Mouse (Mus musculus) monocyte, adult 5-6 weeks (primary cell): ENCODE measurements at regions not wholly inside any gene's neighbourhood (a gene's known extent, or its start where the extent isn't known, plus 50 kb on each side); places are given as distances from the start of the nearest gene placed in this dataset.

Experiments
- ATAC-seq: fragments of 153-309, 156-312 bp; replicated peaks from 2 replicates; pipeline ENCODE4 v1.8.0; 2017; ENCODE audit warnings: mild to moderate bottlenecking; ENCODE audit not compliant: low TSS enrichment, insufficient number of reproducible peaks, severe bottlenecking, poor library complexity, low FRiP score

DNA sequence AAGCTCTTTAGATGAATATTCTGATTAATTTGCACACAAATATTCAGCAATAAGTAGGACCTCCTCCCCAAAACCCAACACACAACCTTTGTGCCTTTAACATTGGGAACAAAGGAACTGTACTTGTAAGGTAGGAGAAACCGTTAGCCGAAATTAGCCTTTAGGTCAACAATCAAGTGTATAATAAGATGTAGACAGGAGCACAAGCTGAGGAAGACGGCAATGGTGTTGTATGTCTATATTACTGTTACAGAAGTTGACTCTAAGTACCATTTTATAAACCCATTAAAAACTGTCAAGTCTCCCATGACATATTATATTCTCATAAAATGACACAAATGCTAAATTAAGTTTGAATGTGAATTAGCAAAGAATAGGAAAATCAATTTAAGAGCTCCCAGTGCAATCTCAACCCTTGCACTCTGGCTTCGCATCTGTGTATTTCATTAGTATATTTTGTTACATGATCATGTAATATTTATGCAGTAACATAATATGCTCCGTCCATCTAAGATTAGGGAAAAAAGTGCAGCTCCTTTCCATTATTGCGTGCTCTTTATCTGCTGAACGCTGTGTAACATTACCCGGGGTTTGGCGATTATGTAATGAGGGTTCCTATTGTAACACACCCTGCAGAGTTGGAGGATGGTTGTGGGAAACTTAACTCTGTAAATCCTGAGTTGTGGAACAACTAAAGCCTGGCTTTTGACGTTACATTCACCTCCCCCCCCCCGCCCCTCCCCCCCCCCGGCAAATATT lies 510.3 kb upstream of the Cited2 start:
- ATAC-seq = no peak

DNA sequence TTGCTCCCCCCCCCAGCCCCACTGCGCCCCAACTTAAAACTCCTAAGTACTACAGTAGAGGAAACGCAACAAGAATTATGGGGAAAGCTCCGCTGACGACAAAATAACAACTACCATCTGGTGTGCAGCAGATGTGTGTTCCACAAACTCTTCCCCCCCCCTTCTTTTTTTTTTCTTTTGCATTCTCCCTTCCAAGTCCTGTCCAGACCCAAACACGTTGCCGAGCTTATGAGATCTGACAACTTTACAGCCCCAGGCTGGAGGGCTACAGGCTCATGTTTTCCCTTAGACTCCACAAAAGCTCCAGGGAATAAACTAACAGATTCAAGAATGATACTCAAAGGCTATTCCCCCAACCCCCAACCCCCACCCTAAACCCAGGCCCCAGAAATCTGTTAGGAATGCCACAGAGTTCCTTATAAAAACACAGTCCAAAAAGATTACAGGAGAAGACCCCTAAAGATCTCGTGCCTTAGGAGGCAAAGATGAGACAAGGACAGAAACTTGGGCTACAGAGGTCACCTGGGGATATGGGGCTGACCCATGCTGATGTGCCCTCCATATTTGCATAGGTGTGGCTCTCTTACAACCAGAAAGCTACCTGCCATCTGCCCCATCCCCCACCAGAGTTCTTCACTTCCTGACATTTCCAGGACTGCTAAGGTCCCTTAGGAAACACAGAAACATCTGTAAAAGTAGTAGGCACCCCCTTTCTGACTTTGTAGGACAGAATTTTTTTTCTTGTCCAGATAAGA lies 509.5 kb upstream of the Cited2 start:
- ATAC-seq = no peak

DNA sequence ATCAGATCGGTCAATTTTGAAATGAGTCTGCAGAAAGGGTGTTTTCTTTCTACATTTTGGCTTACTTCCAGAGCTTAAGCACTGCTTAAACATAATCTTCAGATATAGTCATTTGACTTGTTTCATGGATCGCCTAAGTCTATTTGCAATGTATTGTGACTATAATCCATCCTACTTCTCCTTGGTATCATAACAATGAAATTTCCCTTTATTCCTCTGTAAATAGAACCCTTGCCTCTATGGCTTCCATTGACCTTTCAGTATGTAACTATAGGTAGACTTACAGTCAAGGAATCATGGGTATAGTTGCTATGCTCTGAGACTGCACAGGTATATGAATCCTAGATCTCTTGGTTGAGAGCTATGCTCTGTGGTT lies 509.0 kb upstream of the Cited2 start:
- ATAC-seq = no peak

DNA sequence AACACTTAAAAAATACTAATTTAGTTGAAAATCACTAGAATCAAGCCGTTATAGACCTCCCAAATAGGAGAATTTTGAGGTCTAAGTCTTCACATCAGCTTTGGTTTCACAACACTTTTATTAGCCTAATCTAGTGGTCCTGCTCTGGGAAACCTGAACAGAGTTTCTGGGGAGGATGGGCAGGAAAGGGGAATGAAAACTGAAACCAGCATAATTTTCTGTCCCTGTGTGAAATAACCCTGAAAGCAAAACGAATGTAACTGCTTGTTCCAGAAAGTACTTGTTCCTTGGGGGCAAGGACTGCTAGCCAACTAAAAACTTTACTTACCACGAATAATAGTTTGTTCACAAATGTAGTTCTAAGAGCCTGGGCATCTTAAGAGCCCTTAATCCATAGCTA lies 508.0 kb upstream of the Cited2 start:
- no peak for ATAC-seq

DNA sequence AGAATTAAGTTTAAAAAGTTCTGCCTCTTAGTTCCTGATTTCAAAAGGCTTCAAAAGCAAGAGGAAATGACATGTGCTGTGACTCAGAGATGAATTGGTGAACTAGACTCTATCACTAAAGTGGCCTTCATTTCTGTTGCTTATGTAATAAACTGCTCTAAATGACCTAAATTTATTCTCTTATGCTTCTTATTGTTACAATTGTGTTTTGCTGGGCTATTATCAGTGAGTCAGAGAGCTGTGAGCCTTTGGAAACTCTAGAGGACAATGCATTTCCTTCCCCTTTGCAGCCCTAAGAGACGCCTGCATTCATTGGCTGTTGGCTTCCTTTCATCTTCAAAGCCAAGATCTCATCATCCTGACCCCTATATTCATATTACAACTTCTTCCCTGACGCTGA lies 501.5 kb upstream of the Cited2 start:
- ATAC-seq = peak; percentile 59; the same call in 1 of the 2 replicates

DNA sequence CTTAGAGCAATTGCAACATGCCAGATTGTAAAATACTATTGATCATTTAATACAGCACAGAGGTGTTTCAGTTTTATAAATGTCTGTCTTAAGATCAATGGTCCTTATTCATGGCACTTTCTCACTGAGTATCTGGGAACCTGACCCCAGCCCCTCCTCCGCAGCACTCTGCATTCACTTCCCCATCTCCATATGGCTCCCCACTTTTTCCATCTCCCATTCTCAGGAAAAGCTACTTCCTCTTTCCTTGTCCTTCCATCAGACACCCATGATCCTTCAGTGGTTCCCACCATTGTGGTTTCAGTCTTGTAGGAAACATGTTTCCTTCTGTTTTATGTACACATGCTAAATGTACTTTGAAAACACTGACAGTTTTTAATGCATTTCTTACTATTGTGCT lies 497.3 kb upstream of the Cited2 start:
- ATAC-seq = no peak

DNA sequence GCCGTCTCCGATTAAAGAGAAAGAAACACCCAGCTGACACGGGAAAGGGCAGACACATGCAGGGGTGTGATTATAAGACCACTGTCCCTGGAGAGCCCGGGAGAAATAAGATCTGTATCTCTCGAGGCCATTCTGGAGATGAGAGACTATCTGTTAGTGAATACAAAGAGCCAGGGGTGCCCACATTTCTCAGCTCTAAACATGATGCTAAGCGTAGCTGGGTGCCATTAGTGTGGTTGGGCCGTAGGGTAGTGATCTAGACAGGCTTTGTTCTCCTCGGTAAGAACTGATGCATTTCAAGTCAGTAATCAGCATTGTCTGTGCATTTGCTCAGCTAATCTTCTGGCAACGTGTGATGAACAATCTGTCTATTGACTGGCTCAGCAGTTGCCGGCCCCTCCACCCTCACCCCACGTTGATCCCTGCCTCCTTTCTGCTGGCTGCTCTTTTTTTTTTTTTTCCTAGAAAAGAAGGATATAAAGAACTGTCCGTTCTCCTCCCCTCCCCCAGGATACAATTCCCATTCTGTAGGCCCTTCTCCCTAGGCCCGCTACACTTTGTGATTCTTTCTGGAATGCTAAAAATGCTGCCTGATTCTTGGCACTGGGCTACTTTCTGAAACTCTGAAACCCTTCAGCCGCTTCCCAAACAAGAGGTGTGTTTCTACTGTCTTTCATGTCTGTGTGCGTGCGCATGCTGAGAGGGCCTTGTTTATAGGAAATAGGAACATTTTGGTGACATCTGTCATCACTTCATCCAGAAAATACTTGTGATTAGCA lies 492.8 kb upstream of the Cited2 start:
- ATAC-seq = no peak

DNA sequence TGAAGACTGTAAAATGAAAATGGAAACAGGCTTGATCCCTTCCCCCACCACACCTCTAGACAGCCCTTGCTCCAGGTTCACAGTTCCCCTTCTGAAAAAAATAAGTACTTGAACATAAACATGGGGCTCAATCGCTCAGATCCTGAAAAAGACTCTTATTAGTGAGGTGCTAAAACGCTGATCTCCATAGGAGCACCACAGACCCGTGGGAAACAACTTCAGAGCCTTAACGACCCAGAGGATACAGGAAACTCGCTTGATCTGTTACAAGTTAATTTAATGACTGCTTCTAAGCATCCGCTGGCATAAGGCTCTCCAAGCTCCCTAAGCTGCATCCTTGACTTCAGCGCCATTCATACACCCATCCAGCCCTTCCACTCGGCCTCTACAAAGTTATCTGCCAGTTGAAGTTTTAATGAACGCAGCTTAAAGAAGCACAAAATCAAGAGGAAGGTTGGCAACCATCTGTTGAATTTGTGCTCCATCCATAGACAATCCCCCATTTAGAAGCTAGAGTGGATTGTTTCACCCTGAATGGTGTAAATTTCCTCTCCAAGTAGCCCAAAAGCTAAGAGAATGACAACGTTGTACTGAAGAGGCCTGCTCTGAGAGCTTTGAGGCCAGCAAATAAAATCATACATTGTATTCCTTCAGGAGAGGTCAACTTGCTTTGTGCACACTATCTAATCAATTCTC lies 486.9 kb upstream of the Cited2 start:
- ATAC-seq = no peak

DNA sequence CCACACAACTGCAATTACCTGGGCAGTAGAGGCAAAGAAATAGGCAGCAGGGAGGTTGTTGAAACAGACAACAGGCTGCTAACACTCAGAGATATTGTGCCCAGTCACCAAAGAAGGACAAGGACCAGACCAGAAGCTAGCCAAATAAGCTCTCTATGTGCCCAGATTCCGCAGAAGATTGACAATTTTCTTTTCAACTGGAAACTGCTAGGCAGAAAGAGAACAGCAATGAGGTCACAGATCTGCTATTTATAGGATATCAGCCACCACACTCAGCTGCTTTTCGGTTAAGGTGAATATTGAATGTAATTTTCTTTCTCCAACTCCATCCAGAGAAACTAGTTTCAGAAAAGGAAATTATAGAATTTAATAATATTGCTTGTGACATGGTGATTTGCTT lies 486.3 kb upstream of the Cited2 start:
- ATAC-seq = no peak

DNA sequence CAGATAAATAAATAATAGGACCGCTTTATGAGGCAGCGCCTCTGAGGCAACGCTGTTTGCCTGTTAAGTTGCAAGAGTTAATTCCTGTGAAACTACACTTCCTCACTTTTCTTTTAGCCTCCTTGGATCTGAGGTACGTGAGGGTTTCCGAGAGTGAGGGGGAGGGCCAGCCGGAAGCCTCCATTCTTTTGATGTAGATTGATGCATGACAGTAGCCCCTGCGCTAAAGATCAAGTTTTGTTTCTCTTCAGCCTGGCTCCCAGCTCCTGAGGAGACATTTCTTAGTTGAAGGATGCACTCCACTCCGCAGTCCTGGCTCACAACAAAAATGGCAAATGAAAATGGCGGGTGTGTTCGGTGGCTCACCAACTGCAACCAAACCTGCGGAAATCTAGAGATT lies 485.6 kb upstream of the Cited2 start:
- ATAC-seq = no peak

DNA sequence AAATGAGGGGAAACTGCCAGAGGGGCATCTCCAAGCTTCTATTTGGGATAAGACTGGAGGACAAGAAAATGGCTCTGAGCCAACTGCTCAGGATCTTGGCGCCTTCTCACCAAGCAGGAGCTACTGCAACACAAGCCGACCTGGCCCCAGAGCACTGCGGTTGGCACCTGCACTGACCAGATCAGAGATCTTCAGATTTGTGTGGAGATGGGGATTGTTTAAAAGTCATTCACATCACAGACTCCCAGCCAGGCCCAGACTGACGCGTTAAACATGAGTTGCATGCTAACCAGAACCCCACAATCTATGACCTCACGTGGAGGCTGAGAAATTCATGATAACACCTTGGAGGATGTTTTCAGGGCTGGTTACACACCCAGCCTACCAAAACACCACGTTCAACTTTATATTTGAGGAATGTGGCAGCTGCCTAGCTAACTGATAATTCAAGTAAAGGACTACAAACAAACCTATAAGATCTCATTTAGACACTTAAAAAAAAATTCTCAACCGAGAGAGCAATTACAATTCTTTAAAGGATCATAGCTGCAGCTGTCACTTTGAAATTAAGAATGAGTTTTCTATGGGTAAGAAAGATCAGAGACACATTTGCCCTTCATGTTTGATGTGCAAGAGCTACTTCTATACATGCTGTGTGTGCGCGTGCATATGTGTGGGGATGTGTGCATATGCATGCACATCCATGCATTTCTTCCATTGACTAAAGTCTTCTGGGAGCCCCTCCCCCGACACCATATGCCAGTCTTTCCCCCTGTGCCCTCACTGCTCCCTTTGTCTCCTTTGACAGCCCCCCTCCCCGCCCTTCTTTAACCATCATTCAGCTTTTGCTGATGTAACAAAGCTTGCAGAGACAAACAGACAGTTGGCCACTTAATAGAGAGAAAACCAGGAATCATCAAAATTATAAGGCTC lies 484.8 kb upstream of the Cited2 start:
- no peak for ATAC-seq

DNA sequence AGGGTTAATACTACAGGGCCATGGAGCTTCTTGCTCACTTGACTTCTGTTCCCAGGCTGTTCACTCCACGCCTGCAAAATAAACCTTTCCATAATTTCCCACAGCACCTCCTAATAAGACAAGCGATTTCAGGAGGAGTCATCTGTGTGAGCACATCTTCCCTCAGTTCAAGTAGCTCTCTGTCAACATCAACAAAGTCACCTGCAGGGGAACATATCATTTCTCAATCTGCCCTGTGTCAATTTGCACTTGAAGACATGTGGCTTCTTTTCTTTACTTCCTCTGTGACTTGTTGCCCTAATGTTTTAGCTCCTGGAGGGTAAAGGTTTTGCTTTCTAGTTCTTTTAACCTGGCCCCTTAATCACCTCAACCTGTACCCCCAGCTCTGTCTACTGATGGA lies 474.7 kb upstream of the Cited2 start:
- no peak for ATAC-seq

DNA sequence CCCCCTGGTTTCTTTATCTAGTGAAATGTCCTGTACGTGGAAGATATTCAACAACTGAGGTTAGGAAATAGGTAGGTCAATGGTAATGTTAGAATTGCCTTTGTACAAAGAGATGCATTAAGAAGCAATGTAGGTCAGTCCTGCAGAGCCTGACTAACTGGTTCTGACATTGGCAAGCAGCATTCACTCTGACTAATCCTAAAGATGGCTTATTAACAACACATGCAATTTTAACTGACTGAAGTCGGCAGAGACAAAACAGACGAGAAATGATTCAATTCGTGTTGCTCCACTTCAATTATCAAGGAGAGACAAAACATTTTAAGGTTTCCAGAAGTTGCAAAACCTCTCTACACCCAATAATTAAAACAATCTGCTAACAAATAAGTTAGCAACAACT lies 470.0 kb upstream of the Cited2 start:
- no peak for ATAC-seq

DNA sequence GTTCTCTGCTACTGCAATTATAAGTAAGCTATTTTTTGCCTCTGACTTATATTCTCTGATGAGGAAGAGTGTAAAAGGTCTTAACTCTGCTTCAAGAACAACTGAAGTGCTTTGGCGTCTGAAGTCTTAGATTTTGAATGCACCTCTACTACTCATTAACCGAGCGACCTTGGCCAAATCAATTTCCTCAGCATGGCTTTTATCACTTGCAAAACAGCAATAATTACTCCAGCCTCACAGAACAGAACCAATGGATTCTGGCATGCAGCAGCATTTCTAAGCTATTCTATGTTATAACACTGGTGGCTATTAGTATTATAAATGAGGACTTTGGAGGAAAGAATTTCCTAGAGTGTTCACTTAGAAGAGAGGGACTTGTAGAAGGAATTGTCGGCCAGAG lies 462.9 kb upstream of the Cited2 start:
- ATAC-seq = no peak

DNA sequence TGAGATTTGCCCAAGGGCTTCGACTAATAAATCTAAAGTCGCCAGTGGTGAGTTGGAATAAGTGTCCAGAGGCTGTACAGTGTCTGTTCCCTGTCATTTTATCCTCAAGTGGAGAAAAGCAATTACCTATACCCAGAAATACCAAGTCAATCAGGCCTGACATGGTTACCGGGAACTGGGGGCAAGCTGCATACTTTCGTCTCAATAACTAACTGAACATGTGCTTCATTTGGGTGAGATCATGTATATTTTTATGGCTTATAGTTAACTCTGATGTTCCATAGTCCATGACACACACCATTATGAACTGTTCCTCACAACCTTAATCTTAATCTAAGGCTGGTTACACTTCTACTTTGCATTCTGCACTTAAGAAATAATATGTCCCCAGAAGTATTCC lies 462.4 kb upstream of the Cited2 start:
- no peak for ATAC-seq

DNA sequence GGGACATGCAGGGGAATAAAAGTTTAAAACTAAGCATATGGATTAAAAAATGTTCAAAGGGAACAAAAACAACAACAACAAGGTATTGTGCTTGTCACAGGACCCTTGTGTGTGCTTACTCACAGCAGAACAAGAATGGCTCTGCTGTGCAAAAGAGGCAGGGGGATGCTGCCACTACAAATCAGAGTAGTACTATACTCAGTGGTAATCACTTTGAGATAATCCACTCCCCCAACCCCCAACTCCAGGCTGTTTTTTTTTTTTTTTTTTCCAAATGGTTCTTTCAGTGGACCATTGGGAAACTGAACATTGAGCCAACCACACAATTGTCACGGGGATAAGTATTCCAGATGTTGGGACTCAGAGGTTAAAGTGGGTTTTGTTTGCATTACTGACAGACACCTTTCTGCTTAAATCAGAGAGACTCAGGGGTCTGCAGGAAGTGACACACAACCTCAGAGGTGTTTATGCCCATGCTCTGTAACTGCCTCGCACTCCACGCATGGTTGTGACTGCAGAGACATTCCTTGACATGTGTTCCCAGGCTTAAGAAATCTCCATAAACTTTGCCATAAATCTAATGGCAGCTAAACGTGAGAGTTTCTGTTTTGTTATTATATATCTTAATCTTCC lies 461.7 kb upstream of the Cited2 start:
- ATAC-seq = no peak

DNA sequence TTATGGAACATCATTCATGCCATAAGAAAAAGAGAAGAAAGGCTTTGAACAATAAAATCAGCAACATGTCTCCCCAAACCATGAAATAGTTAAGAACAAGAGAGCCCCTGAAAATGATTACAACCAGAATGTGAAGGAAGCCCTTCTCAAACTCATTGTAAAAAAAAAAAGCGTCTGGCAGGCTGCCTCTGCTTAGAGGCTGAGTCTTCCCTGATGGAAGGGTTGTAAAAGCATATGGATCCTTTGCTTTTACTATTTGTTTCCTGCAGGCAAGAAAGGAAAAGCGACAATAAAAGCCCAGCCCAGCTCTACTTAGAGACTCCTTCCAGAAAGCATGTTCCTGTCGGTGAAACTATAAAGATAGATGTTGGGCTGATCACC lies 461.2 kb upstream of the Cited2 start:
- ATAC-seq = no peak

DNA sequence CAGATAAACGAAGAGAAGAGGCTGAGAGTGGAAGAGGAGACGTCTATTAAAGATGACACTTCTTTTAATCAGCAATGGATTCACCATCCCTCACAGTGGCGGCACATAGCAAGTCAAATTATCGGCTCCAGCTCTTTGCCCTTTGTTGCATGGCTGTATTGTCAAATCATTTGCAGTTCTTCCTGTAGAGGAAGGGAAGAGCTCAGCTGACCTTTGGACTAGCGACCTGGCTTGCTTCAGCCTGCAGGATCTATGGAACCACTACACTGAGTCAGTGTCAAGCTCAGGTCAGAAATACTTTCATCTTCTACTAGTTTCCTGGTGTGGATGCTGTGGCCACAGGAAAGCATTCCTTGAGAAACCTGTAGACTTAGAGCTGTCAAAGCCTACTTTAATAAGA lies 450.4 kb upstream of the Cited2 start:
- no peak for ATAC-seq
